Mouse (Mus musculus): Measurements from ENCODE around the gene Serping1. TPM values are rescaled to one million over a fixed set of nuclear protein-coding genes. Genes with fewer than 3 reads are reported as not detected.

Gene Serping1
- polyA plus RNA-seq, 1 experiment = 29.7 TPM

- H3K4me1 ChIP-seq (ENCODE audit: control insufficient read depth, insufficient read depth, low read length) = no peaks in the 10 kb centered on the region
- no peak overlapping the region for H3K4me3 ChIP-seq (replicated peaks; ENCODE audit: control insufficient read depth, low read depth, low read length)
- no peak for TF ChIP-seq CTCF (IDR thresholded peaks at IDR 0.05; ENCODE audit: control insufficient read depth, insufficient read depth, low read length)
- TF ChIP-seq POLR2A (IDR thresholded peaks at IDR 0.05; ENCODE audit: borderline replicate concordance, control insufficient read depth, low read depth, low read length) = no peak
- H3K27ac ChIP-seq (ENCODE audit: control insufficient read depth, insufficient read depth, low read depth, low read length, poor library complexity) = no peak overlapping the region
- WGBS = 86% methylated on average over 3 of the region's 3 CpGs
Observed at GRCm38 (mm10) chr2:84777706-84778105, 2.5 kb upstream of the Serping1 start.

DNA sequence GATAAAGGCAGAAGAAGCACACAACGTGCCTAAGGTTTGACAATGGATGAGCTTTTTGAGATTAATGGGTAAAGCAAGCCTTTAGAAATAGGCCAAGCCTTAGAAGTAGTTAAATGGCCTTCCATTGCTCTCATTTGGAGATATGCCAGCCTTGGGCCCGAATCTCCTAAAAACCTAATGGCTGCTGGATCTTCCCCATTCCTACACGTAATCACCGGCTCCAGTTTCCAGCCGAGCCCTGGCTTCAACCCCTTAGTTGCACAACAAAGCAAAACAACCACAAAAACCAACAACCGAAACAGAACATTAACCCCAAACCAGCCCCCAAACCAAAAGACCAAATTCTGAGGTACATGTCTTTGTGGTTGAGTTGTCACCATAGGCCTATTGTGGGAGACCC lies 421 bp upstream of the Serping1 start:
- TF ChIP-seq POLR2A (IDR thresholded peaks at IDR 0.05; ENCODE audit: borderline replicate concordance, control insufficient read depth, low read depth, low read length) (no peak), CTCF (IDR thresholded peaks at IDR 0.05; ENCODE audit: control insufficient read depth, insufficient read depth, low read length) (no peak)
- Histone ChIP-seq H3K4me1 (ENCODE audit: control insufficient read depth, insufficient read depth, low read length) (no peaks in the 10 kb centered on the region), H3K4me3 (replicated peaks; ENCODE audit: control insufficient read depth, low read depth, low read length) (no peak overlapping the region), H3K27ac (ENCODE audit: control insufficient read depth, insufficient read depth, low read depth, low read length, poor library complexity) (no peak overlapping the region)
- WGBS = 45% methylated on average over 6 of the region's 6 CpGs

DNA sequence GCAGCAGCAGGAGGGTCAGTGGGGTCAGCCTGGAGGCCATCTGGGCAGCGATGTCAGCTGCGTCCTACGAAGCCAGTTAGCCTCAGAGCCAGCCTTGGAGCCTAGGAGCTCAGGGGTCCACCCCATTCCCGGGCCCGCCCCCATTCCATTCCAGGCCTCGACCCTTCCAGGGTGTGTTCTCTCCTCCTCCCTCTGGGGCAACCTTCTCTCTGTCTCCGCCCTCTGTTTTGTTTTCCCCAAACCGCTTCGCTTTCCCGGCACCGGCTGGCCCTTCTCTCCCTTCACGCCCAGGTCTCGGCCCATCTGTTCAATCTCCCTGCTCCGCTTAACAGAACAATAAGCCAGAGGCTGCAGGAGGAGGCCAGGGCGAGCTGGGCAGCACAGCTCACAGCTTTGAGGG lies 493 bp downstream of the Serping1 start:
- Histone ChIP-seq H3K27ac (ENCODE audit: control insufficient read depth, insufficient read depth, low read depth, low read length, poor library complexity) (no peak overlapping the region), H3K4me3 (replicated peaks; ENCODE audit: control insufficient read depth, low read depth, low read length) (no peak overlapping the region), H3K4me1 (ENCODE audit: control insufficient read depth, insufficient read depth, low read length) (no peaks in the 10 kb centered on the region)
- WGBS = 71% methylated on average over 15 of the region's 15 CpGs
- TF ChIP-seq POLR2A (IDR thresholded peaks at IDR 0.05; ENCODE audit: borderline replicate concordance, control insufficient read depth, low read depth, low read length) (no peak), CTCF (IDR thresholded peaks at IDR 0.05; ENCODE audit: control insufficient read depth, insufficient read depth, low read length) (no peak)

DNA sequence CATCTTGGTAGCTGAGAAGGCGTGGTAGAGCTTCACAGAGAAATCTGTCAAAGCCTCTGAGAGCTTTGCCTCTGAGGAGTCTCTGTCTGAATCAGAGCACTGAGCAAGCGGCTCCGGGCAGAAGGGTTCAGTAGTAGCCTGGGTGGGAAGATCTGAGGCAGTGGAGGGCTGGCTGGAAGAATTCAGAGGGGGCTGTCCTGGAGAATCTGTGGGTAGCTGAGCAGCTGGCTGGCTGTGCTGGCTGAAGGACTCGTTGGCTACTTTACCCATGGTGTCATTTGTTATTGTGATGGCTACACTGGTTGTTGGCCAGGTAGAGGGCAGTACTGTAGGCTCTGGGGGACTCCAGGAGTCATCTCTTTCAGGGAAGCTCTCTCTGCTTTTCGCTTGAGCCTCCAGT lies 2.0 kb downstream of the Serping1 start:
- WGBS = 78% methylated on average over 5 of the region's 5 CpGs
- H3K27ac ChIP-seq (ENCODE audit: control insufficient read depth, insufficient read depth, low read depth, low read length, poor library complexity) = no peak overlapping the region
- no peaks in the 10 kb centered on the region for H3K4me1 ChIP-seq (ENCODE audit: control insufficient read depth, insufficient read depth, low read length)
- no peak overlapping the region for H3K4me3 ChIP-seq (replicated peaks; ENCODE audit: control insufficient read depth, low read depth, low read length)
- TF ChIP-seq POLR2A (IDR thresholded peaks at IDR 0.05; ENCODE audit: borderline replicate concordance, control insufficient read depth, low read depth, low read length) = no peak
- TF ChIP-seq CTCF (IDR thresholded peaks at IDR 0.05; ENCODE audit: control insufficient read depth, insufficient read depth, low read length) = no peak

- WGBS = 64% methylated on average over 4 of the region's 4 CpGs
- Histone ChIP-seq H3K4me3 (replicated peaks; ENCODE audit: control insufficient read depth, low read depth, low read length) (no peak overlapping the region), H3K27ac (ENCODE audit: control insufficient read depth, insufficient read depth, low read depth, low read length, poor library complexity) (no peak overlapping the region), H3K4me1 (ENCODE audit: control insufficient read depth, insufficient read depth, low read length) (no peaks in the 10 kb centered on the region)
- TF ChIP-seq POLR2A (IDR thresholded peaks at IDR 0.05; ENCODE audit: borderline replicate concordance, control insufficient read depth, low read depth, low read length) = no peak
- no peak for TF ChIP-seq CTCF (IDR thresholded peaks at IDR 0.05; ENCODE audit: control insufficient read depth, insufficient read depth, low read length)
Observed at GRCm38 (mm10) chr2:84772454-84772853, 2.8 kb downstream of the Serping1 start.

DNA sequence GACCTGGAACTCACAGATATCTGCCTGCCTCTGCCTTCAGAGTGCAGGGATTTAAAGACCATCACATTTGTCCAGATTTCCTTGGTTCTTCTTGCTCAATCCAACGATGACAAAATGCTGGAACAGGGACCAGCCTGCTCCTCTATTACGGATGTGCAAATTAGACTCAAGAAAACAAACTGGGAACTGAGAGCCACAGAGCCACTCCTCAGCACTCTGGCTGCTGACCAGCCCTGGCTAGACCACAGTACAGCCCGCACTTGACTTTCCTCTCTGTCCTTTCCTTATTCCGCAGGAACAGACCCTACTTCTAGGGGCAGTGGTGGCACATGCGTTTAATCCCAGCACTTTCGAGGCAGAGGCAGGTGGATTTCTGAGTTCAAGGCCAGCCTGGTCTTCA lies 4.7 kb downstream of the Serping1 start:
- no peak overlapping the region for H3K4me3 ChIP-seq (replicated peaks; ENCODE audit: control insufficient read depth, low read depth, low read length)
- TF ChIP-seq POLR2A (IDR thresholded peaks at IDR 0.05; ENCODE audit: borderline replicate concordance, control insufficient read depth, low read depth, low read length) (no peak), CTCF (IDR thresholded peaks at IDR 0.05; ENCODE audit: control insufficient read depth, insufficient read depth, low read length) (no peak)
- 64% methylated on average over 6 of the region's 6 CpGs for WGBS
- no peaks in the 10 kb centered on the region for H3K4me1 ChIP-seq (ENCODE audit: control insufficient read depth, insufficient read depth, low read length)
- H3K27ac ChIP-seq (ENCODE audit: control insufficient read depth, insufficient read depth, low read depth, low read length, poor library complexity) = no peak overlapping the region

DNA sequence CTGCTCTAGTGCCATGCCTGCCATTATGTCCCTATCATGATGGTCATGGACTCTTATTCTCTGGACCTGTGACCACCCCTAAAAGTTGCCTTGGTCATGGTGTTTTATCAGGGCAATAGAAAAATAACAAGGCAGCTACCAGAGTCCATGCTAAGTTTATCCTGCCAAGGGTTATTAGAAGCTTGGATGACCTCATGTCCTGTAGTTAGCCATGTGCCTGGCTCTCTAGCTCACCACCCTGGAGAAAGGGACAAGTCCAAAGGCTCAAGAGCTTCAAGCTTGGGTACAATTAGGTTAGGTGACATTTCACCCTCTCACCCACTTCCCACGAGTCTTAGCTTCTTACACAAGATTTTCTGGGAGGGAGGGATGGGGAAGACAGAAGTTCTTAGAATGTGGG lies 12.4 kb downstream of the Serping1 start:
- WGBS = 25% methylated on average over 1 of the region's 1 CpGs
- H3K27ac ChIP-seq (ENCODE audit: control insufficient read depth, insufficient read depth, low read depth, low read length, poor library complexity) = no peak overlapping the region
- no peak for TF ChIP-seq CTCF (IDR thresholded peaks at IDR 0.05; ENCODE audit: control insufficient read depth, insufficient read depth, low read length)
- no peak for TF ChIP-seq POLR2A (IDR thresholded peaks at IDR 0.05; ENCODE audit: borderline replicate concordance, control insufficient read depth, low read depth, low read length)
- no peak overlapping the region for H3K4me3 ChIP-seq (replicated peaks; ENCODE audit: control insufficient read depth, low read depth, low read length)
- no peaks in the 10 kb centered on the region for H3K4me1 ChIP-seq (ENCODE audit: control insufficient read depth, insufficient read depth, low read length)

GRCm38 (mm10) chr2:84762295-84762694 lies 12.9 kb downstream of the Serping1 start:
- Histone ChIP-seq H3K4me1 (ENCODE audit: control insufficient read depth, insufficient read depth, low read length) (no peaks in the 10 kb centered on the region), H3K4me3 (replicated peaks; ENCODE audit: control insufficient read depth, low read depth, low read length) (no peak overlapping the region), H3K27ac (ENCODE audit: control insufficient read depth, insufficient read depth, low read depth, low read length, poor library complexity) (no peak overlapping the region)
- TF ChIP-seq POLR2A (IDR thresholded peaks at IDR 0.05; ENCODE audit: borderline replicate concordance, control insufficient read depth, low read depth, low read length) = no peak
- no peak for TF ChIP-seq CTCF (IDR thresholded peaks at IDR 0.05; ENCODE audit: control insufficient read depth, insufficient read depth, low read length)
- 49% methylated on average over 4 of the region's 4 CpGs for WGBS

- H3K4me1 ChIP-seq (ENCODE audit: control insufficient read depth, insufficient read depth, low read length) = no peaks in the 10 kb centered on the region
- 54% methylated on average over 1 of the region's 1 CpGs for WGBS
- no peak for TF ChIP-seq POLR2A (IDR thresholded peaks at IDR 0.05; ENCODE audit: borderline replicate concordance, control insufficient read depth, low read depth, low read length)
- TF ChIP-seq CTCF (IDR thresholded peaks at IDR 0.05; ENCODE audit: control insufficient read depth, insufficient read depth, low read length) = no peak
- H3K27ac ChIP-seq (ENCODE audit: control insufficient read depth, insufficient read depth, low read depth, low read length, poor library complexity) = no peak overlapping the region
- H3K4me3 ChIP-seq (replicated peaks; ENCODE audit: control insufficient read depth, low read depth, low read length) = no peak overlapping the region
Observed at GRCm38 (mm10) chr2:84761840-84762239, 13.4 kb downstream of the Serping1 start.

Measured in bone marrow, adult 2 months (tissue).